Mouse (Mus musculus) liver, embryonic 14.5 days (tissue): ENCODE data around the gene Srpk2. TPM values are rescaled to one million over a fixed set of nuclear protein-coding genes. Genes with fewer than 3 reads are reported as not detected.

Experiments used
- ATAC-seq: fragments of 200-750 bp; cut with Nextera tagmentation; 2 replicates; pipeline ENCODE4 v1.8.0; 2017; ENCODE audit warnings: moderate number of reproducible peaks, mild to moderate bottlenecking, moderate library complexity; ENCODE audit not compliant: insufficient read depth
- DNase-seq, 3 experiments: peaks; one replicate each; pipeline ENCODE4 v3.0.0-alpha.2; 2012 to 2013; ENCODE audit warnings: low read depth in 3 of 3, low spot score in 3 of 3
- H3K27ac ChIP-seq: fragments of 300-500 bp; sonication (generic); 2 replicates; pipeline ENCODE4 v1.5.1; 2014; ENCODE audit warnings: moderate library complexity, mild to moderate bottlenecking, control low read depth, inconsistent platforms
- H3K27me3 ChIP-seq: fragments of 300-500 bp; sonication (generic); 2 replicates; pipeline ENCODE4 v1.6.1; 2014; ENCODE audit warnings: mild to moderate bottlenecking, low read length, moderate library complexity; ENCODE audit not compliant: control insufficient read depth, insufficient read depth
- H3K36me3 ChIP-seq: fragments of 300-500 bp; sonication (generic); replicated peaks from 2 replicates; pipeline ENCODE4 v1.6.1; 2014; ENCODE audit warnings: low read depth; ENCODE audit not compliant: control insufficient read depth, insufficient read depth
- H3K4me1 ChIP-seq, 2 experiments: fragments of 200-500 bp in 1 of 2; fragments of 300-500 bp in 1 of 2; sonication (generic) in 1 of 2; replicated peaks; 2 replicates each; pipeline ENCODE4 v1.6.1; 2012 to 2014; ENCODE audit warnings: antibody characterized with exemption in 1 of 2, inconsistent platforms in 1 of 2, low read length in 1 of 2; ENCODE audit not compliant: control insufficient read depth in 2 of 2, insufficient read depth in 2 of 2
- H3K4me2 ChIP-seq: fragments of 300-500 bp; sonication (generic); 2 replicates; pipeline ENCODE4 v1.6.1; 2014; ENCODE audit warnings: low read depth, mild to moderate bottlenecking, control low read depth, moderate library complexity
- H3K4me3 ChIP-seq, 2 experiments: fragments of 200-500 bp in 1 of 2; fragments of 300-500 bp in 1 of 2; sonication (generic) in 1 of 2; 2 replicates each; pipeline ENCODE4 v1.5.1; 2012 to 2014; ENCODE audit warnings: low read depth in 2 of 2, low read length in 2 of 2, mild to moderate bottlenecking in 2 of 2, control low read depth in 1 of 2, inconsistent platforms in 1 of 2, moderate library complexity in 1 of 2; ENCODE audit not compliant: insufficient read depth in 1 of 2
- H3K9ac ChIP-seq: fragments of 300-500 bp; sonication (generic); replicated peaks from 2 replicates; pipeline ENCODE4 v1.6.1; 2014; ENCODE audit warnings: mild to moderate bottlenecking, control low read depth, moderate library complexity
- H3K9me3 ChIP-seq: fragments of 300-500 bp; sonication (generic); 2 replicates; pipeline ENCODE4 v1.6.1; 2016; ENCODE audit warnings: low read length, mixed read lengths; ENCODE audit not compliant: control insufficient read depth
- CTCF ChIP-seq: IDR thresholded peaks from 2 replicates; pipeline ENCODE4 v1.5.1; 2016; ENCODE audit warnings: antibody characterized with exemption, low read depth, control low read depth
- EP300 ChIP-seq: IDR thresholded peaks from 2 replicates; pipeline ENCODE4 v1.6.1; 2016; ENCODE audit warnings: antibody characterized with exemption, low read depth
- WGBS: fragments of 180-500 bp; shearing (Covaris S2); extraction: QIAGEN DNeasy Blood & Tissue Kit; methylation state at CpG from one replicate; pipeline ENCODE4 v1.1.7; 2014; ENCODE audit not compliant: insufficient replicate concordance; 5-methylcytosine and 5-hydroxymethylcytosine counted together
- polyA plus RNA-seq, 2 experiments: library from polyadenylated mRNA; depleted of rRNA in 1 of 2; stranded (reverse) in 1 of 2; unstranded in 1 of 2; fragments of >200 nt; fragmentation: Nextera tagmentation in 1 of 2; extraction: Ambion mirVana in 1 of 2; gene quantifications; 2 replicates each; pipeline versions ENCODE4 v1.2.1 to v1.2.3; 2012 to 2014

The Srpk2 gene
- polyA plus RNA-seq, 2 experiments: 3.2 to 5.4 TPM

DNA sequence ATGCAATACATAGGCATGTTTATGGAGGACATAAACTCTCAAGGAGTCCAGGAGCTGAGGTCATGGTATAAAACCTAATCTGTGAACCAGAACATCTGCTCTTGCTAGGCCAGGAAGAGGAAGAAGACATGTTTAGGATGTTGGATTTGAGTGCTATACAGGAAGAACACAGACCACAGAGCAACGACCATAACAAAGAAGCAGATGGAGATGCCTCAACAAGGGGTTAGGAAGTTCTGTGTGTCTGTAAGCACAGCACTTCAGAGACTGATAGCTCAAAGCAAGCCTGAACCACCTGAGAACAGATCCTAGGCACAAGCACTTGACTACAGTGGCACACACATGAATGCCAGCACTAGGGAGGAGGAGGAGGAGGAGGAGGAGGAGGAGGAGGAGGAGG is 52.9 kb downstream of the Srpk2 start:
- Histone ChIP-seq H3K36me3 (no peaks in the 10 kb centered on the region), H3K9ac (no peak overlapping the region), H3K27me3 (no peaks in the 10 kb centered on the region), H3K9me3 (no peaks in the 10 kb centered on the region), H3K4me2 (no peak overlapping the region), H3K4me3 (no peak overlapping the region), H3K27ac (no peak overlapping the region), H3K4me1 (peaks cover 0 to 2% of the 10 kb centered on the region in 2 experiments; a peak in 2 of 4 replicates)
- no peak for DNase-seq
- no peak for TF ChIP-seq EP300
- TF ChIP-seq CTCF: no peak
- 0% methylated on average over 1 of the region's 1 CpGs for WGBS
- no peak for ATAC-seq

DNA sequence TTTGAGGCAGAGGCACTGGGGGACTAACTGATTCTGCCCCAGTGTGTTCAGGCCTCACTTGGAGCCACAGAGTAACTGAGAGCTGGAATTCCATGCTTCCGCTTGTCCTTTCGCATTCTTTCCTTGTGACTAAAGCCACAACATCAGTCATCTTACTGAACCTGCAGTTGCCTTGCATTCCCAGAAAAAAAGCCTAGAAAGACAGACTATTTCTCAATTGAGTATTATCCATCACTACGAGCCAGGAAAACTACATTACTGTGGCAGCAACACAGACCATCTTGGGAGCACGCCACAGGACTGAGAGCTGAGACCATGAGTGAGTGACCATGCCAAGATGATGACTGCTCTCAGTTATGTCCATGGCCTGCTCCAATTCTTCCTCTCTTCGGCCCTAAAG is 57.2 kb downstream of the Srpk2 start:
- Histone ChIP-seq H3K4me1 (peaks cover 0 to 2% of the 10 kb centered on the region in 2 experiments; a peak in 2 of 4 replicates), H3K27me3 (no peaks in the 10 kb centered on the region), H3K9ac (no peak overlapping the region), H3K4me2 (no peak overlapping the region), H3K4me3 (no peak overlapping the region), H3K9me3 (no peaks in the 10 kb centered on the region), H3K27ac (no peak overlapping the region), H3K36me3 (no peaks in the 10 kb centered on the region)
- WGBS: 68% methylated on average over 5 of the region's 5 CpGs
- no peak for DNase-seq
- no peak for ATAC-seq
- TF ChIP-seq EP300 (no peak), CTCF (no peak)

DNA sequence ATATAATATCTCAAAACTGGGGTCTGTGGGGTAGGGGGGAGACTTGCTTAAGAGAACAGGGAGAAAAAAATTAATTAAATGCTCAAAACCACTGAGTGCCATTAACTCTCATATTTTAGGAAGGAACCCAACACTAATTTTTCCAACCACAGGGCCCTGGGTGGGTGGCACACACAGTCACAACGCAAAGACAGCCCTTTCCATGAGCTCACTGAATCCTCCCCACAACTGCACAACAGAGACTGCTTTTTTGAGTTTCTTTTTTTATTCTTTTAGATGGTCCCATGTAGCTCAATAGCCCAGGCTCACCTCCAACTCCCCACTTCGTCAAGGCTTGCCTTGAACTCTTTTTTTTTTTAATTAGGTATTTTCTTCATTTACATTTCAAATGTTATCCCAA is 58.2 kb downstream of the Srpk2 start:
- no peaks in the 10 kb centered on the region for H3K9me3 ChIP-seq
- H3K9ac ChIP-seq: no peak overlapping the region
- ATAC-seq (no peak), DNase-seq (no peak)
- WGBS: 63% methylated on average over 2 of the region's 2 CpGs
- no peaks in the 10 kb centered on the region for H3K27me3 ChIP-seq
- no peaks in the 10 kb centered on the region for H3K36me3 ChIP-seq
- peaks cover 0 to 2% of the 10 kb centered on the region in 2 experiments; a peak in 2 of 4 replicates for H3K4me1 ChIP-seq
- no peak overlapping the region for H3K4me3 ChIP-seq
- H3K4me2 ChIP-seq: no peak overlapping the region
- H3K27ac ChIP-seq: no peak overlapping the region
- TF ChIP-seq CTCF (no peak), EP300 (no peak)

DNA sequence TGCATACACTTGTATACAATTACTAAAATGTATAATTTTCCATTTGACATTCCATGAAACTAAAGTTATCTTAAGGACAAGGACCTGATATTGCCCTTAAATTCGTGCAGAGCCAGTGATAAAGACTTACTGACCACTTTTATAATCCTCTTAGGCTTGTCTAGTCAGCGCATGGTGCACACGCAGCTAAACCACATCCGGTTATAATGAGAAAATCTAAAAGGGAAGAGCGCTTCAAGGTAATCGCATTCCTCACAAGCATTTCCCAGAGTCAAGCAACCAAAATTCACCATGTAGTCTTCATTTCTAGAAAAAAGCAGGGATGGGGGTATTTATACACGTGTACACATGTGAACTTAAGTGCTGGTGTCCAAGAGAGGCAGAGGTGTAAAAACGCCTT is 63.8 kb downstream of the Srpk2 start:
- H3K27ac ChIP-seq: no peak overlapping the region
- no peaks in the 10 kb centered on the region for H3K9me3 ChIP-seq
- H3K27me3 ChIP-seq: no peaks in the 10 kb centered on the region
- DNase-seq: no peak
- 0 out of 4 replicates have a peak, but pooled peaks cover 0 to 2% of the 10 kb centered on the region in 2 experiments for H3K4me1 ChIP-seq
- no peak overlapping the region for H3K4me3 ChIP-seq
- no peak overlapping the region for H3K4me2 ChIP-seq
- TF ChIP-seq CTCF: no peak
- no peak for TF ChIP-seq EP300
- H3K36me3 ChIP-seq: no peaks in the 10 kb centered on the region
- H3K9ac ChIP-seq: no peak overlapping the region
- 48% methylated on average over 8 of the region's 8 CpGs for WGBS
- ATAC-seq: no peak

DNA sequence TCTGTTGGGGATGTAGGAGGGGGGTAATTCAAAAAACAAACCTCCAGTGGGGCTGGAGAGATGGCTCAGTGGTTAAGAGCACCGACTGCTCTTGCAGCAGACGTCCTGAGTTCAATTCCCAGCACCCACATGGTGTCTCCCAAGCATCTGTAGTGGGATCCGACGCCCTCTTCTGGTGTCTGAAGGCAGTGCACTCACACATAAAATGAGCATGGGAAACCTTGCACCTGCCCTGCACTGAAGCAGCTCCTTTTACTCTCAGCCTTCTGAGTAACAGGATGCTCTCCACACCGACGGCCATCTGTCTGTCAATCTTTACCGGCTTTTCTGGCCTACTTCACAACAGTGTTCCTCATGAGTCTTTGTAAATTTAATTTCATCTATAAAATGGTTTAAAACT is 65.8 kb downstream of the Srpk2 start:
- H3K9me3 ChIP-seq: no peaks in the 10 kb centered on the region
- TF ChIP-seq EP300 (no peak), CTCF (peak; percentile 48)
- no peak overlapping the region for H3K9ac ChIP-seq
- peaks cover 0 to 4% of the 10 kb centered on the region in 2 experiments; a peak in 1 of 4 replicates for H3K4me1 ChIP-seq
- H3K36me3 ChIP-seq: no peaks in the 10 kb centered on the region
- H3K27ac ChIP-seq: no peak overlapping the region
- no peaks in the 10 kb centered on the region for H3K27me3 ChIP-seq
- no peak for DNase-seq
- H3K4me3 ChIP-seq: no peak overlapping the region
- no peak for ATAC-seq
- no peak overlapping the region for H3K4me2 ChIP-seq
- 81% methylated on average over 7 of the region's 7 CpGs for WGBS
